Mouse (Mus musculus) thymus, adult 2 months (tissue): ENCODE data around the gene Gm43191.

Experiments used
- CTCF ChIP-seq: fragments of 200-500 bp; IDR thresholded peaks from 2 replicates; pipeline ENCODE4 v1.5.1; 2012; ENCODE audit warnings: mild to moderate bottlenecking, control low read depth, low read length, moderate library complexity, borderline replicate concordance; ENCODE audit not compliant: control insufficient read depth, poor library complexity, insufficient read depth; ENCODE audit errors: extremely low read depth
- POLR2A ChIP-seq: fragments of 200-500 bp; IDR thresholded peaks from 2 replicates; pipeline ENCODE4 v1.6.1; 2012; ENCODE audit warnings: mild to moderate bottlenecking, low read length, control low read depth, moderate library complexity; ENCODE audit not compliant: control insufficient read depth, poor library complexity, insufficient read depth; ENCODE audit errors: extremely low read depth

- TF ChIP-seq POLR2A: no peak
- TF ChIP-seq CTCF: no peak
Measured at GRCm38 (mm10) chr3:116726807-116727206, 45.7 kb upstream of the Gm43191 start.
